In genomic region chr13:92354456-92355271, GRCm38 (mm10) we compare ENCODE assay signal across 8 mouse cellular contexts. TPM values are rescaled to one million over a fixed set of nuclear protein-coding genes. Genes with fewer than 3 reads are reported as not detected.
DNase-seq lines count a peak whose midpoint lies in the region; ATAC-seq lines count a peak whose summit lies in the region.

TSS of gene Dhfr (plus strand) at chr13:92354726.
TSS of gene Msh3 (minus strand) at chr13:92355003.

- peak within 1 kb of the TSS; percentile 73 for H3K4me3 ChIP-seq in hindbrain, embryonic 16.5 days (ENCODE audit: low read length)
- H3K4me3 ChIP-seq in macrophage (ENCODE audit: inconsistent target) = peak within 1 kb of the TSS; percentile 65

- H3K36me3 ChIP-seq in hindbrain, embryonic 16.5 days (ENCODE audit: control insufficient read depth, insufficient read depth, low read length) = no peaks in the 10 kb centered on the region
- no peaks in the 10 kb centered on the region for H3K36me3 ChIP-seq in macrophage (ENCODE audit: inconsistent target)

- H3K9ac ChIP-seq in hindbrain, embryonic 16.5 days (ENCODE audit: low read depth, low read length) = peak within 1 kb of the TSS; percentile 79

- no peaks in the 10 kb centered on the region for H3K9me3 ChIP-seq in hindbrain, embryonic 16.5 days (ENCODE audit: control insufficient read depth, low read length)

- no peaks in the 10 kb centered on the region for H3K27me3 ChIP-seq in hindbrain, embryonic 16.5 days (replicated peaks; ENCODE audit: control insufficient read depth, insufficient read depth, low read length)

- peak; percentile 95 for DNase-seq in WW6 (ENCODE audit: low read depth, low spot score)
- peak; percentile 94 to 99 for DNase-seq in cerebellum, postnatal 4 days (ENCODE audit: low spot score in 2 of 2)
- peak; percentile 95 for DNase-seq in gastrocnemius, adult 18-20 months (ENCODE audit: low spot score)
- DNase-seq in left cerebral cortex, adult 18-20 months (ENCODE audit: low spot score in 2 of 2) = peak; percentile 95 to 96
- DNase-seq in right cerebral cortex, adult 18-20 months = peak; percentile 96
- peak; percentile 86 for DNase-seq in urinary bladder, postnatal 10 days (ENCODE audit: low spot score)

- peak within 1 kb of the TSS; percentile 86 for H3K4me2 ChIP-seq in hindbrain, embryonic 16.5 days (ENCODE audit: low read length)

- H3K4me1 ChIP-seq in hindbrain, embryonic 16.5 days (ENCODE audit: control insufficient read depth, insufficient read depth, low read depth, low read length) = peaks cover 2% of the 10 kb centered on the region

- H3K79me2 ChIP-seq in macrophage (ENCODE audit: inconsistent target) = peaks cover 5% of the 10 kb centered on the region; the same call in 1 of the 2 replicates

- peak within 1 kb of the TSS; percentile 90 for H3K27ac ChIP-seq in hindbrain, embryonic 16.5 days (ENCODE audit: low read depth, low read length)
- H3K27ac ChIP-seq in macrophage = peak within 1 kb of the TSS; percentile 54

- under 1% methylated on average over 75 of the region's 76 CpGs for WGBS in hindbrain, embryonic 16.5 days
- WGBS in macrophage (ENCODE audit: missing documents) = under 1% methylated on average over 64 of the region's 76 CpGs

- peak; percentile 98 for ATAC-seq in hindbrain, embryonic 16.5 days

RNA-seq across cellular contexts. Expression of gene Dhfr, which starts in this region (rescaled TPM):
- under 1 TPM; 0.68 to 0.71 TPM for total RNA-seq in gastrocnemius, adult 18-20 months (2021)
- polyA plus RNA-seq in hindbrain, embryonic 16.5 days (2015; fragmentation: Nextera tagmentation; extraction: Ambion mirVana) = 4.9 and 5.5 TPM in 2 replicates
- 1 to 10 TPM; 1.3 to 1.5 TPM for total RNA-seq in left cerebral cortex, adult 18-20 months (2021)
- total RNA-seq in macrophage (2018; cell fraction: chromatin; rRNA removed) = 1 to 10 TPM in 15 of 26 experiments, under 1 TPM in 9, not detected in 2; 0.17 to 4.1 (median 1.4) TPM
- 1 to 10 TPM; 1.1 to 4.2 (median 2.1) TPM for total RNA-seq in macrophage (2018; cell fraction: cytosol; rRNA removed)
- 1 to 10 TPM in 18 of 26 experiments, under 1 TPM in 7, not detected in 1; 0.23 to 7.9 (median 1.4) TPM for total RNA-seq in macrophage (2018; cell fraction: nucleus; rRNA removed)
- 0.89 to 9.2 TPM (median 3.4 TPM) in 3 replicates for polyA plus RNA-seq in macrophage (2018)

RNA-seq across cellular contexts. Expression of gene Msh3, which starts in this region (rescaled TPM):
- 10 to 100 TPM in 1 of 2 experiments, 1 to 10 TPM in 1; 9.4 to 10.7 TPM for total RNA-seq in gastrocnemius, adult 18-20 months (2021)
- polyA plus RNA-seq in hindbrain, embryonic 16.5 days (2015; fragmentation: Nextera tagmentation; extraction: Ambion mirVana) = 20.9 and 21.5 TPM in 2 replicates
- 10 to 100 TPM; 21.7 to 22.3 TPM for total RNA-seq in left cerebral cortex, adult 18-20 months (2021)
- 10 to 100 TPM; 13.7 to 92.3 (median 35.6) TPM for total RNA-seq in macrophage (2018; cell fraction: chromatin; rRNA removed)
- total RNA-seq in macrophage (2018; cell fraction: cytosol; rRNA removed) = 10 to 100 TPM in 7 of 26 experiments, 1 to 10 TPM in 19; 2.1 to 14.9 (median 6.1) TPM
- 10 to 100 TPM; 11.6 to 53.7 (median 28.4) TPM for total RNA-seq in macrophage (2018; cell fraction: nucleus; rRNA removed)
- polyA plus RNA-seq in macrophage (2018) = 5.7 to 8.1 TPM (median 7.4 TPM) in 3 replicates

Comparison
In these comparisons a context has a peak if more than half of its experiments do, and no peak if none do; other contexts are left out.
1. Peak in every context shown above with its lines: DNase-seq, ATAC-seq, H3K4me3 ChIP-seq and H3K27ac ChIP-seq.